Mouse (Mus musculus): Measurements from ENCODE around the gene Grid2ip. TPM values are rescaled to one million over a fixed set of nuclear protein-coding genes. Genes with fewer than 3 reads are reported as not detected.

Grid2ip gene
- 0.15 and 0.36 TPM in 2 replicates for polyA plus RNA-seq (2012; rRNA removed)

DNA sequence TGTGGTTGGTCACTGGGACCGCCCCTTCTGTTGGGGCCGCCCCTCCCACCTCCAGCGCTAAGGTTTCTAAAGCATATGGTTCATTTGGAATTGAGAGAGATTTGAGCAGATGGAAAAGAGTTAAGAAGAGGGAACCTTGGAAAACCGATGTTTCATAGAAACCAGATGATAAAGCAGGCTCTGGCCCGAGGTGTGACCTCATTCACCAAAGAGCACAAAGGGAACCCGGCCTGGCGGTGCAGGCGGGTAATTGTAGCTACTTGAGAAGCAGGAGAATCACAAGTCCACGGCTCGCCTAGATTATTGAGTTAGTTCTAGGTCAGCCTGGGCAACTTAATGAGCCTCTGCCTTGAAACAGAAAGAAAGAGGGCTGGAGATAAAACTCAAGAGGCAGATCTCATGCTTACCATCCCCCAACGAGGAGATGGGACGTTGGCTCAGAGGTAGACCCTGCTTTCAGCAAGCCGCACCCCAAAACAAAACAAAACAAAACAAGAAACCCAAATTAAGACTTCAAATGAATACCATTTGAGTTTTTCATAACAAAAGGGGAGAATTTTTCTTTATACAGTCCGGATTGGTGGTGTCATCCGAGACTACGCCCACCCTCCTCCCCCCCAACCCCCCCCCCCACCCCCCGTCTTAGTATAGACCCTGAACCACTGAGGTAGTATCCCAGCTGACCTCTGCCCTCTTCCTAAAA is at the start of gene Grid2ip:
Gene Grid2ip (plus strand): TSS at position 653 of the 703 bp plus-strand sequence.

DNA sequence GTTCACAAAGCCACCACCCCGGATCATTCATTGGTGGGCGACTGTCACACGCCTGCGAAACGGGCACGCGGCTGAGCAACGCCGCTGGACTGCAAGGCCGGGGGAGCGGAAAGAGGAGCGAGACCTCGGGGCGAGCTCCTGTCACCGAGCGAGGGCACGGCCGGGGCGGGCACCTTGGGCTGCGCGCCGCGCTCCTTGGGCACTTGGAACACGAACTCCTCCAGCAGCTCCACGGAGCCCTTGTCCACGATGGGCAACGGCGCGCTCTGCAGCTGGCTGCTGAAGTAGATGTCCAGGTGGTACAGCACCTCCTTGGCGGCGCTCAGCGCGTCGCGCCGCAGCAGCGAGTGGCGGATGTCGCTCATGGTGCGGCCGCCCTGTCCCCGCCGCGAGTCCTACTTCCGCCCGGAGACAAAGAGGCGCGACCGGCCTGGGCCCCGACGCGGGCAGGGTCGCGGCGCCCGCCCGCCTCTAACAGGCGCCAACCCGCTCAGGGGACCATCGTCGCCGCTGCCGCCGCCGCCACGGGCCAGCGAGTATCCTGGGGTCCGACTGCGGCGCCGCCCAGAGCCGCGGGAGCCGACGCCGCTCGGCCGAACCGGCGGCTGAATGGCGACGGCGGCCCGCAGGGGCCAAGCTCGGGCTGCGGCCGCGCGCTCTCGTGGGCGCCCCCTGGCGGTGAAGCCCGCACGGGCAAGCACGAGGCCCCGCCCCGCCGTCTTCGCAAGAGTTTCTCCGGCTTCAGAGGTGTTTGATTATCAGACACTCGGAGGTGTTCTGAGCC is 42.2 kb upstream of the Grid2ip start, which contains the start of gene E130309D02Rik:
Gene E130309D02Rik (minus strand): TSS at position 631 of the 784 bp plus-strand sequence.

GRCm38 (mm10) chr5:143328690-143329495 is 28.2 kb upstream of the Grid2ip start, which contains the start of gene Zdhhc4:
TSS of gene Zdhhc4 (minus strand) at chr5:143329256.

GRCm38 (mm10) chr5:143403221-143404147 is 46.3 kb downstream of the Grid2ip start, which contains the start of gene Kdelr2:
TSS of gene Kdelr2 (plus strand) at chr5:143403838.

Other genes with a start within 250 kb of the Grid2ip start
- 36.6 and 44.6 TPM in 2 replicates for gene Rnf216, start 244.3 kb upstream of the Grid2ip start, polyA plus RNA-seq (2012; rRNA removed)
- gene Olfr718-ps1, start 209.8 kb upstream of the Grid2ip start, polyA plus RNA-seq (2012; rRNA removed), result not detected in 2 replicates
- 6.7 and 7.1 TPM in 2 replicates for gene Rbak, start 176.6 kb upstream of the Grid2ip start, polyA plus RNA-seq (2012; rRNA removed)
- gene Spdye4b, start 176.3 kb upstream of the Grid2ip start, polyA plus RNA-seq (2012; rRNA removed), result not detected in 2 replicates
- not detected in 2 replicates for gene Spdye4a, start 130.4 kb upstream of the Grid2ip start, polyA plus RNA-seq (2012; rRNA removed)
- 18.7 and 18.8 TPM in 2 replicates for gene Zfp12, start 122.2 kb upstream of the Grid2ip start, polyA plus RNA-seq (2012; rRNA removed)
- gene Zfp316, start 87.3 kb upstream of the Grid2ip start, polyA plus RNA-seq (2012; rRNA removed), result 27.4 and 42.8 TPM in 2 replicates
- 9.9 and 10.5 TPM in 2 replicates for gene Zfp853, start 63.7 kb upstream of the Grid2ip start, polyA plus RNA-seq (2012; rRNA removed)
- 35.0 and 36.6 TPM in 2 replicates for gene E130309D02Rik, start 42.0 kb upstream of the Grid2ip start, polyA plus RNA-seq (2012; rRNA removed)
- gene Zdhhc4, start 28.1 kb upstream of the Grid2ip start, polyA plus RNA-seq (2012; rRNA removed), result 81.3 and 94.8 TPM in 2 replicates
- gene Kdelr2, start 46.5 kb downstream of the Grid2ip start, polyA plus RNA-seq (2012; rRNA removed), result 227 and 240 TPM in 2 replicates
- 18.2 and 23.2 TPM in 2 replicates for gene Daglb, start 107.2 kb downstream of the Grid2ip start, polyA plus RNA-seq (2012; rRNA removed)
- gene Rac1, start 170.7 kb downstream of the Grid2ip start, polyA plus RNA-seq (2012; rRNA removed), result 205 and 366 TPM in 2 replicates

Measured in ovary, adult 2 months (tissue).